Mouse (Mus musculus) cerebellum, postnatal 14 days (tissue): ENCODE results near the gene Xpr1.

Source experiments
- DNase-seq, 2 experiments: peaks; one replicate each; pipeline ENCODE4 v3.0.0; 2021; ENCODE audit warnings: mixed read lengths in 2 of 2

Xpr1 gene

DNA sequence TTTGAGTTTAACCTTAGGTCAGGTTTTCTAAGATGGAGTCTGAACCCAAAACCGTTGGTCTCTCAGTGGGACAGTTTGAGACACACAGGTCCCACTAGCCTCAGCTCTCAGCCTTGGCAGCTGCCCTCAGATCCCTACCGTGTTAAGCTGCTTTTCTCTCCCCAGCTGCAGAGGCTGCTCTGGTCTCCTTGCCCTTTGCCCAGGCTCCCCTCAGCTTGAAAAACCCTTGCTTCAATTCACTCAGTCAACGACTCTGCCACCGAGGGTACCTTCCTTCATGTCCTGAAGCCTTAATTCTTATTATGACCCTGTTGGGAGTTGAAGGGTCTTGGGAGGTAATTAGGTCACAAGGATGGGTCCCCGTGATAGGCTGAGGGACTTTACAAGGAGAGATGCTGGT lies 167.3 kb downstream of the Xpr1 start:
- DNase-seq, result no peak

- no peak for DNase-seq
Measured at GRCm38 (mm10) chr1:155248041-155248440, 169.2 kb downstream of the Xpr1 start.

DNA sequence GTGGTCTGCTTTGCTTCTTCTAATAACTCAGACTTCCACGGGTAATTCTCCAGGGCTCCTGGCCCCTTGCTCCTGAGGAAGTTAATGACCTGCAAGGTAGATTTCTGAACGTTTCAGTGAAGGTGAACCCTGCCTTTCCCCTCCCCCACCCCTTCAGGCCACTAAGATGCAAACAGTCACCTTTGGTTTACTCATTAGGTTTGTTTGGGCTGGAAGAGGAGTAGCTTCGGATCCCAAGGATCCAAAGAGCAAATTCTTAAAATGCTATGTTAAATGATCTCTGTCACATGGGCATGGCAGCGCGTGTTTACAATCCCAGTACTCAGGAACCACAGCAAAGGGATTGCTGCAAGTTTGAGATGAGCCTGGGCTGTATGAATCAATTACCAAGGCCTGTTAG lies 169.8 kb downstream of the Xpr1 start:
- DNase-seq, result no peak

DNA sequence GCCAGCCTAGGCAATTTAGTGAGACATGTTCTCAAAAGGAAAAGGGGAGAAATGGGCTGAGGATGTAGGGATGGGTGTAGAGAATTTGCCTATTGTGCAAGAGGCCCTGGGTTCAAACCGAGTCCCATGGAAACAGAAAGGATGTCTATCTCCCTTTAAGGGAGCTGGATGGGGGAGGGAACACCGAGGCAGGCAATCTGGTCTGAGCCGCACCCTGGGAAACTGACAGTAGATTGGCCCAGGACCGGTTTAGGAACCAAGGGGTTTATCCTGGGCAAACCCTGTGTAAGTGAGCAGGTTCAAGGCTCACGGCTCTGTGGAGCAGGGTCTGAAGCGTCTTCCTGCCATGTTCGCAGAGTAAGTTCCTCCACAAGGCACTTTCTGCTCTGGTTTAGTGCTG lies 171.7 kb downstream of the Xpr1 start:
- DNase-seq, result no peak

DNA sequence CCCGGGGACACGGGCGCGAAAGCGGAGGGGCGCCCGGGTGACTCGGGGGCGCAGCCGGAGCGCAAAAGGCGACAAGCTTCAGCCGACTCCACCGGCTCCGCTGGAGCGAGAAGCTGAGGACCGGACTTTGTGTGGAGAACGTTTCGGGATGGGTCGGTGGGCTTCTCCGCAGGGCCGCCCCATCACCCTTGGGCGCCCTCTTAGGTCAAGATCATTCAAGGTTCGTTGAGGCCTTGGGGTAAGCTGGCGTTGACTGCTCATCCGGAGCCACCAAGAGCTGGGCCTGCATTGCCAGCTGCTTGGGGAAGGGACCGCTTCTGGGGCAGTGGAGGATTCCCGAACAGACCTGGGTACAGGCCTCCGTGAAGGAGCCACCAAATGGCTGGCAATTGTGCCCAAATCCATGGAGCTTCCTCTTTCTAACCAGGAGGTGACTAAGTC lies 172.4 kb downstream of the Xpr1 start:
- no peak for DNase-seq

DNA sequence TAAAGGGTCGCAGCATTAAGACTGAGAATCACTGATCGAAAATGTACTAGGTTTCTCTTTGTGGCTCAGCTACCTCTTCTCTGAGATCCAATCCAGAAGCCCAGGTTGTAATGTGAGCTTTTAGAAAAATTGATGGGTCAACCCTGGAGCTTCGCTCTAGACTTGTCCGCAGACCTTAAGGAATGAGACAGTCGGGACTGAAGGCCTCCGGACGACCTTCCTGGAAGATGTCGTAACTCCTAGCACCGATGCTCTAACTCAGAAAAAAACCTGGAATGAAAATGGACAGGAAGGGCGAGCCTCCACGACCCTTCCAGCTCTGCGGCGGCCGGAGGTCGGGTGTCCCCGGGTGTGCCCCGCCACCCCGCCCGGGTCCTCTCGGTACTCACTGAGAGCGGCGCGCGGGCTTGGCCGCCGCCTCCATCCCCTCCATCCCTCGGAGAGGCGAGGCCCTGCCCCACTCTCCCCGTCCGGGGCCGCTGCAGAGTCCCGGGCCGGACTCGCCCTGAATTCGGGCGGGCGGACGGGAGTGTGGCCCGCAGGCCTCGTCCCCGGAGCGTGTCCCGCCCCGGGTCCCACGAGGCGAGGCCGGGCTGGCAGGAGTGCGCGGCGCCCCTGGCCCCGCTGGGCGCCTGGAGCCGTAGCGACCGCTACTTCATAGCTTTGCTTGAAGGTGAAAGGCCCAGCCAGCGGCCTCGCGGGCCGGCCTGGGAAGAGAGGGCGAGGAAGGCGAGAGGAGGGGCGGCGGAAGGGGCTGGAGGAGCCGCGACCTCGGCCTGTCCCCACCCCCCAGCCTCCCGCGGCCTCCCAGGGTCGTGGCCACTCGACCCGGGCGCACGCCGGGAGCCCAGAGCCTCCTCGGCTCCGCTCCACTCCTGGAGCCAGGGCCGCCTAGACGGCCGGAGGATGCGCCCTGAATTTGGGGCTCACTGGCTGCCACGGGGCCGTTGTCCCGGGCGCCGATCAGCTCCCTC lies 173.1 kb downstream of the Xpr1 start, which contains the start of gene BC034090:
Gene BC034090 (minus strand): TSS at position 648 of the 974 bp plus-strand sequence.
- DNase-seq, result peak in 1 of 2 experiments; percentile 51

DNA sequence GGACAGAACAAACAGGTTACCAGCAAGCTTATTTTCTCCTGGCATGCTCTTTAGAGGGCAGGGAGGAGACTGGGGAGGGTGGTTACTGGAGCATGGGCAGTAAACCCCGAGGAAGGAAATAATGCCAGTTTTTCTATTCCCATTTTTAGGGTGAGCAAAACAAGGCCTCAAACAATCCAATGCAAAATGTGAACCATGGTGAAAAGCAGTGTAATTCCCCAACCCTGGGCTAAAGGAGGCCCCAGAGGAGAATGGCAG lies 174.8 kb downstream of the Xpr1 start:
- DNase-seq, result no peak

DNA sequence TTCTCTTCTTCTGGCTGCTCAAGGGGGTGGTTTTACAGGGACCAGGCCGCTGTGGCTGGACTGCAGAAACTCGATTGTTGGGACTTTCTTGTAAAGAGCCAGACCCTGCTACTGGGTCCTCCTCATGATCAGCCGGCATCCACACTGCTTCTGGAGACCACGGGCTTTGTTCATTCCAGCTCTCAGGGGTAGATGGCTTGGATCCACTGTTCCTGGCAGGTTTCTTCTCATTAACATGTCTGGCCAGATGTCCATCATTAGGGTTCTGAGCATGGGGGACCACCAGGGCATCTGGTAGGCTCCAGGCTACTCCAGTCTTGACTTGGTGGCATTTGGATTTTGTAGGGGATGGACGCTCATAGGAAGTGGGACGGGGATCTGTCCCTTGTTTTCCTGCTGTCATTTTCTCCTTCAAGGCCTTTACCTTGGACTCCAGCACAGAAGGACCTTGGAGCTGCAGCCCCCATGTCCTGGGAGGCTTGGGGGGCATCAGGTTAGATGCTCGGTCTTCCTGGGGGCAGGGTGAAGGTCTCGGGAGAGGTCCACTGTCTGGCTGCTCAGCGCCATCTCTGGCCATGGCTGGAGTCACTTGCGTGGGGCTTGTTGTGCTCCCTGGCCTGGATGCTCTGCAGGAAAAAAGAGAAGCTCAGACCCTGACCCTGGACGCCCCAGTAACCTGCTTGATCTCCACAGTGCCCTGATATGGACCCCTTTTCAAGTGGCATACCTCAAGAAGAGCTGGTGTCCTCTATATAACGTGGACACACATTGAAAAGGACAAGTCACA lies 175.3 kb downstream of the Xpr1 start:
- peak in 1 of 2 experiments; percentile 50 for DNase-seq

- DNase-seq, result no peak
Measured at GRCm38 (mm10) chr1:155239962-155240717, 177.1 kb downstream of the Xpr1 start.

DNA sequence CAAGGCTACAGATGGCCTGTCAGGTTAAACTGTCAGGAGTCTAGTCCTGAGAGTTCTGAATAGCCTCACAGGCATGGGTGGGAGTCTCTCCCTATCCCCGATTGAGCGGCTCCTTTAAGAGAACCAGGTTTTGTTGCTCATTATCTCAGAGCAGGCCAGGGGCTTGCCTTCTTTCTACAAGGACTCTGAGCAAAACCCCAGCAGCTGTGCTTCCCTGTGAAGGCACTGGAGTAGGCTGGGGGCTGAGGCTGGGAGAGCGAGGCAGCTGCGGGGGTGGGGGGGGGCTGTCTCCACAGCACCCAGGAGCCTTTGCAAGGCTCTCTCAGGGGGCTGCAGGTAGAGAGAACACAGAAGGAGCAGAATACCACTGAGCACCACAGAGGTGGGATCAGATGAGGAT lies 178.0 kb downstream of the Xpr1 start:
- no peak for DNase-seq

DNA sequence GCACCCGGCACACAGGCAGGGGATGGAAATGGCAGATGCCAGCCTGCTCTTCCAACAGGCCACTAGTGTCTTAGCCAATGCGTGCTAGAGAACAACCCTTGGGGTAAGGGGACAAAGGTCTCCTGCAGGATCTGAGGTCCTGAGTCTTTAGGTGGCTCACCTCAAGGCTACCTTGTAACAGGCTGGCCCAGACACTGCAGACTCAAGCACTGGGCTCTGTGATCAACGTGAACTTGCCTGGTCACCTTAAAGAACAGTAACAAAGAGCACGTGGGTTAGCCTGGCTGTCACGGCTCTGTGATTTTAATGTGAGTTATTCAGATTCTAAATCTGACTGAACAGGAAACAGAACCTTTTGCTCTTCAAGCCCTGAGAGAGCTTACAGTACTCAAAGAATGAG lies 179.1 kb downstream of the Xpr1 start:
- no peak for DNase-seq

DNA sequence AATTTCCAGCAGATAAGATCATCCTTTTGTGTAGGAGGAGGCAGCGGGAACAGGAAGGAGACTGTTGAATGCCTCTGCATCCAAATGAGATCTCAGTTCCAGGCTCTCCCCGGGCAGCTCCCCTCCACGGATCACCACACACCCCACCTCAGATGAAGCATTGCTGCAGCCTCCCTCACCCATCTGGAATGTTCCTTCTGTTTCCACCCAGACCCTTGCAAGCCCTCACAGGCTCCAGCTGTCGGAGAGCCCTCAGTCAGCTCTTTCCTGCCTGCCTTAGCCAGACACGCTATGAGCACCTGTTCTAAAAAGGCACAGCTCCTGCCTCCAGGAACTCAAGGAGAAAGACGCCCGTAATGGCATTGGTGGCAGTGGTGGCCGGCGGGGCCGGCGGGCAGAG lies 179.8 kb downstream of the Xpr1 start:
- no peak for DNase-seq

- peak in 1 of 2 experiments; percentile 27 for DNase-seq
Measured at GRCm38 (mm10) chr1:155236306-155237024, 180.8 kb downstream of the Xpr1 start.

DNA sequence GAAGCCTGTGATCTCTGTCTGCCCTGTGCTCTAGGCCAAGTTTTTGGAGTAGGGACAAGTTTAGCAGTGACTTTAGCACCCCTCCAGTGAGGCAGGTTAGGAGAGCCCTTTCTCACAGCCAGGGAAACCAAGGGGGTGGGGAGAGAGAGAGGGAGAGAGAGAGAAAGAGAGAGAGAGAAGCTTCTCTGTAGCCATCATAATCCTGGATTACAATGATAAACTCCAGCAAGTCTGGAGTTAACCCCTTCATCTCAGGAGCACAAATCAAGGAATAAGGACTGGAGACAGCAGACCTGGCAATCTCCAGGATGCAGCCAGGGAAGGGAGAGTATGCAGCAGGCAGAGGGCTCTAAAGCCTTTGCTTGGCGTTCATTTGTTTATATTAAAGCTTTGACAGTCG lies 181.6 kb downstream of the Xpr1 start:
- DNase-seq, result no peak

- peak; percentile 70 to 75 for DNase-seq
Measured at GRCm38 (mm10) chr1:155233931-155234607, 183.1 kb downstream of the Xpr1 start.

DNA sequence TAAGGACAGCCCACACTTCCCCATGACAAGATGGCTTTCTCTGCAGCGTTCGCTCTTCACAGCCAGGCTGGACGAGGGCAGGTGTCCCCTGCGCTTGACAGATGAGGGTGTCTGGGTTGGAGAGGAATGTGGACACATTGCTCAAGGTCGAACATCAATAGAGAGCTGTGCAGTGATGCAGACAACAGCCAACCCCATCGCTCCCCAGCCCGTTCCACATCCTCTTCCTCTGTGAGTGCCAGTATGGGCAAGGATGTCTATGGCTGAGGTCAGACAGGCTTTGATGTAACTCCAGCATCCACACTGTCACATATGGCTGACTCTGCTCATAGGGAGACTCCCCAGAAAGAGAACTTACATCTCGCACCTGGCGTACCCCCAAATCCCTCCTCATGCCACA lies 183.8 kb downstream of the Xpr1 start:
- DNase-seq, result no peak

DNA sequence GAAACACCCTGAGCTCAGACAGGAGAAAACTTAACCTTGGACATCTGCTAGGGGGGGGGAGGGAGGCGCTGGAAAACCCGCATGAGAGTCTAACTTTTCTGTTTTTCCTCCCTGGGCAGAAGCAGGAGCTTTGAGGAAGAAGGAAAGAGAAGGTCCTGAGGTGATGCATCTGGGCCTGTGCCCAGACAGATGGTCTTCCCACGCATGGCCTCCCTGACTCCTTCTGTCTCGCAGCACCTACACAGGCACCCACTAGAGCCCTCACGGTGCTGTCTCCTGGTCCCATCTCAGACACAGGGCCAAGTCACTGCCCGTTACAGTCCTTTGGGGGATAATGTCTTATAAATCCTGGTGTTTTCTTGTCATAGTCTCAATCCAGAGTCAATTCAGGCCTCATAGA lies 184.4 kb downstream of the Xpr1 start:
- DNase-seq, result peak; percentile 67 to 72

DNA sequence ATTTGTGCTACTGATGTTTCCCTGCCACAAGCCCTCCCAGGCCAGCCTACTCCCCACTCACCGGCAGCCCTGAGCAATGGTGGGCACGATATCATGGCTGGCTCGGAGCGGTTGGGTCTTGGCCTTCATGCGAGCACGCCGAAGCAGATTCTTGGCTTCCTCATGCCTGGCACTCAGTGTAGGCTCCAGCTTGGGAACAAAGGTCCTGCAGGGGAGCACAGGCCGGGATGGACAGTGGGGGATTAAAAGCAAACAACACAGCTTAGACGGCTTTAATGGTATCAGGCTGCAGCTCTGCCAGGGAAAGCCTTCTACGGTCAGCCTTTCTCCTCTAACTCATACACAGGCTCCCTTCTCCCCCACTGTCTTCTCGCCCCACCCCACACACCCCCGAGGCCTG lies 184.8 kb downstream of the Xpr1 start:
- DNase-seq, result peak; percentile 62 to 64

GRCm38 (mm10) chr1:155229464-155230411 lies 187.5 kb downstream of the Xpr1 start:
- DNase-seq, result peak; percentile 51 to 69
